Mouse (Mus musculus) kidney, embryonic 14.5 days (tissue): ENCODE data around the gene Gpha2. TPM values are rescaled to one million over a fixed set of nuclear protein-coding genes. Genes with fewer than 3 reads are reported as not detected.

Source experiments
- ATAC-seq: fragments of 200-750 bp; cut with Nextera tagmentation; 2 replicates; pipeline ENCODE4 v1.8.0; 2017; ENCODE audit warnings: moderate number of reproducible peaks, mild to moderate bottlenecking, moderate TSS enrichment, moderate library complexity; ENCODE audit not compliant: low FRiP score, low TSS enrichment
- H3K27ac ChIP-seq: fragments of 300-500 bp; sonication (generic); 2 replicates; pipeline ENCODE4 v1.5.1; 2014; ENCODE audit warnings: low read depth, mild to moderate bottlenecking, low read length, moderate library complexity, mixed read lengths
- H3K27me3 ChIP-seq: fragments of 300-500 bp; sonication (generic); 2 replicates; pipeline ENCODE4 v1.6.1; 2014; ENCODE audit warnings: mild to moderate bottlenecking, low read length; ENCODE audit not compliant: control insufficient read depth, insufficient read depth
- H3K36me3 ChIP-seq: fragments of 300-500 bp; sonication (generic); 2 replicates; pipeline ENCODE4 v1.6.1; 2014; ENCODE audit warnings: low read length, mixed read lengths; ENCODE audit not compliant: control insufficient read depth, insufficient read depth
- H3K4me1 ChIP-seq: fragments of 300-500 bp; sonication (generic); 2 replicates; pipeline ENCODE4 v1.6.1; 2014; ENCODE audit warnings: low read length, mixed read lengths; ENCODE audit not compliant: control insufficient read depth, insufficient read depth
- H3K4me2 ChIP-seq: fragments of 300-500 bp; sonication (generic); replicated peaks from 2 replicates; pipeline ENCODE4 v1.6.1; 2014; ENCODE audit warnings: low read depth, mild to moderate bottlenecking, low read length
- H3K4me3 ChIP-seq: fragments of 300-500 bp; sonication (generic); 2 replicates; pipeline ENCODE4 v1.5.1; 2014; ENCODE audit warnings: mild to moderate bottlenecking, low read length
- H3K9ac ChIP-seq: fragments of 300-500 bp; sonication (generic); 2 replicates; pipeline ENCODE4 v1.6.1; 2014; ENCODE audit warnings: low read depth, mild to moderate bottlenecking, low read length, moderate library complexity
- H3K9me3 ChIP-seq: fragments of 300-500 bp; sonication (generic); 2 replicates; pipeline ENCODE4 v1.6.1; 2016; ENCODE audit warnings: low read length; ENCODE audit not compliant: control insufficient read depth
- WGBS: fragments of 180-500 bp; shearing (Covaris S2); extraction: QIAGEN DNeasy Blood & Tissue Kit; methylation state at CpG from one replicate; pipeline ENCODE4 v1.1.7; 2014; 5-methylcytosine and 5-hydroxymethylcytosine counted together
- polyA plus RNA-seq: library from polyadenylated mRNA; unstranded; fragments of >200 nt; fragmentation: Nextera tagmentation; extraction: Ambion mirVana; gene quantifications from 2 replicates; pipeline ENCODE4 v1.2.1, GENCODE M21; 2014

Gpha2 gene
- polyA plus RNA-seq, 1 experiment from 2014 or later: not detected

GRCm38 (mm10) chr19:6253021-6253420, 26.8 kb downstream of the Gpha2 start:
- WGBS: 87% methylated on average over 4 of the region's 4 CpGs
- Histone ChIP-seq H3K36me3 (peaks cover 89% of the 10 kb centered on the region), H3K9ac (no peak overlapping the region), H3K27ac (no peak overlapping the region), H3K4me1 (no peaks in the 10 kb centered on the region), H3K4me3 (no peak overlapping the region), H3K9me3 (no peaks in the 10 kb centered on the region), H3K27me3 (no peaks in the 10 kb centered on the region), H3K4me2 (no peak overlapping the region)
- ATAC-seq: no peak

- WGBS: 64% methylated on average over 2 of the region's 2 CpGs
- ATAC-seq: no peak
Measured at GRCm38 (mm10) chr19:6260428-6260827, 34.2 kb downstream of the Gpha2 start.

GRCm38 (mm10) chr19:6260946-6261345, 34.8 kb downstream of the Gpha2 start:
- Histone ChIP-seq H3K27me3 (no peaks in the 10 kb centered on the region), H3K27ac (no peak overlapping the region), H3K4me3 (no peak overlapping the region), H3K9me3 (no peaks in the 10 kb centered on the region; the same call in 1 of the 2 replicates), H3K36me3 (peaks cover 49% of the 10 kb centered on the region), H3K9ac (no peak overlapping the region), H3K4me1 (no peaks in the 10 kb centered on the region), H3K4me2 (no peak overlapping the region)
- 86% methylated on average over 4 of the region's 4 CpGs for WGBS
- ATAC-seq: no peak

More at GRCm38 (mm10) chr19:6260428-6260827, 34.2 kb downstream of the Gpha2 start:
- Histone ChIP-seq H3K36me3 (peaks cover 55% of the 10 kb centered on the region), H3K4me3 (no peak overlapping the region), H3K4me1 (no peaks in the 10 kb centered on the region), H3K9ac (no peak overlapping the region), H3K27me3 (no peaks in the 10 kb centered on the region), H3K9me3 (no peaks in the 10 kb centered on the region; the same call in 1 of the 2 replicates), H3K4me2 (no peak overlapping the region), H3K27ac (no peak overlapping the region)

- H3K27ac ChIP-seq: no peak overlapping the region
- no peak overlapping the region for H3K4me3 ChIP-seq
- no peak overlapping the region for H3K4me2 ChIP-seq
- H3K36me3 ChIP-seq: peaks cover 45% of the 10 kb centered on the region
- WGBS: 92% methylated on average over 14 of the region's 14 CpGs
- no peaks in the 10 kb centered on the region for H3K27me3 ChIP-seq
- no peak overlapping the region for H3K9ac ChIP-seq
- ATAC-seq: no peak
- no peaks in the 10 kb centered on the region; the same call in 1 of the 2 replicates for H3K9me3 ChIP-seq
- H3K4me1 ChIP-seq: no peaks in the 10 kb centered on the region
Measured at GRCm38 (mm10) chr19:6261379-6261778, 35.2 kb downstream of the Gpha2 start.

GRCm38 (mm10) chr19:6262222-6262621, 36.0 kb downstream of the Gpha2 start:
- 66% methylated on average over 7 of the region's 7 CpGs for WGBS
- no peak overlapping the region for H3K4me3 ChIP-seq
- H3K4me1 ChIP-seq: no peaks in the 10 kb centered on the region
- no peak for ATAC-seq
- H3K27ac ChIP-seq: no peak overlapping the region
- peaks cover 3% of the 10 kb centered on the region; the same call in 1 of the 2 replicates for H3K27me3 ChIP-seq
- H3K9me3 ChIP-seq: no peaks in the 10 kb centered on the region; the same call in 1 of the 2 replicates
- H3K36me3 ChIP-seq: peaks cover 37% of the 10 kb centered on the region
- H3K9ac ChIP-seq: no peak overlapping the region
- H3K4me2 ChIP-seq: no peak overlapping the region

- Histone ChIP-seq H3K4me1 (no peaks in the 10 kb centered on the region), H3K4me3 (no peak overlapping the region), H3K27ac (no peak overlapping the region), H3K9me3 (no peaks in the 10 kb centered on the region; the same call in 1 of the 2 replicates), H3K36me3 (peaks cover 30% of the 10 kb centered on the region), H3K27me3 (peaks cover 6% of the 10 kb centered on the region; the same call in 1 of the 2 replicates), H3K9ac (peak overlapping the region; percentile 34; the same call in 1 of the 2 replicates), H3K4me2 (no peak overlapping the region)
- ATAC-seq: 0 out of 2 replicates have a peak, but pooled peaks have one; percentile 26
- WGBS: 73% methylated on average over 8 of the region's 8 CpGs
Measured at GRCm38 (mm10) chr19:6262839-6263433, 36.8 kb downstream of the Gpha2 start.

- no peaks in the 10 kb centered on the region; the same call in 1 of the 2 replicates for H3K9me3 ChIP-seq
- peaks cover 19% of the 10 kb centered on the region for H3K36me3 ChIP-seq
- no peak overlapping the region for H3K4me2 ChIP-seq
- H3K4me3 ChIP-seq: no peak overlapping the region
- no peak overlapping the region for H3K27ac ChIP-seq
- WGBS: 43% methylated on average over 9 of the region's 9 CpGs
- H3K4me1 ChIP-seq: no peaks in the 10 kb centered on the region
- peak overlapping the region; percentile 34; the same call in 1 of the 2 replicates for H3K9ac ChIP-seq
- no peak for ATAC-seq
- H3K27me3 ChIP-seq: peaks cover 6% of the 10 kb centered on the region; the same call in 1 of the 2 replicates
Measured at GRCm38 (mm10) chr19:6264200-6264599, 38.0 kb downstream of the Gpha2 start.

- Histone ChIP-seq H3K9me3 (no peaks in the 10 kb centered on the region; the same call in 1 of the 2 replicates), H3K27me3 (peaks cover 6% of the 10 kb centered on the region; the same call in 1 of the 2 replicates), H3K27ac (no peak overlapping the region), H3K9ac (no peak overlapping the region), H3K4me3 (no peak overlapping the region), H3K36me3 (peaks cover 17% of the 10 kb centered on the region), H3K4me1 (no peaks in the 10 kb centered on the region), H3K4me2 (no peak overlapping the region)
- WGBS: 86% methylated on average over 8 of the region's 8 CpGs
- no peak for ATAC-seq
Measured at GRCm38 (mm10) chr19:6264945-6265344, 38.8 kb downstream of the Gpha2 start.

- Histone ChIP-seq H3K9ac (no peak overlapping the region), H3K9me3 (no peaks in the 10 kb centered on the region; the same call in 1 of the 2 replicates), H3K4me2 (no peak overlapping the region), H3K4me3 (no peak overlapping the region), H3K27ac (no peak overlapping the region), H3K36me3 (peaks cover 13% of the 10 kb centered on the region), H3K27me3 (peaks cover 6% of the 10 kb centered on the region; the same call in 1 of the 2 replicates), H3K4me1 (no peaks in the 10 kb centered on the region)
- WGBS: 75% methylated on average over 6 of the region's 6 CpGs
- no peak for ATAC-seq
Measured at GRCm38 (mm10) chr19:6265727-6266182, 39.6 kb downstream of the Gpha2 start.
